Mouse (Mus musculus) intestine, embryonic 14.5 days (tissue): Measurements from ENCODE around the gene Tdg. TPM values are rescaled to one million over a fixed set of nuclear protein-coding genes. Genes with fewer than 3 reads are reported as not detected.

Experiments
- ATAC-seq: fragments of 200-750 bp; cut with Nextera tagmentation; replicated peaks from 2 replicates; pipeline ENCODE4 v1.8.0; 2017; ENCODE audit warnings: low read depth, moderate number of reproducible peaks, moderate TSS enrichment, moderate library complexity; ENCODE audit not compliant: low FRiP score, low TSS enrichment
- DNase-seq: peaks from one replicate; pipeline ENCODE4 v3.0.0-alpha.2; 2018; ENCODE audit warnings: low spot score
- H3K27ac ChIP-seq: fragments of 300-500 bp; sonication (generic); 2 replicates; pipeline ENCODE4 v1.5.1; 2014; ENCODE audit warnings: low read depth, mild to moderate bottlenecking, control low read depth
- H3K27me3 ChIP-seq: fragments of 300-500 bp; sonication (generic); replicated peaks from 2 replicates; pipeline ENCODE4 v1.6.1; 2014; ENCODE audit warnings: low read length, control low read depth; ENCODE audit not compliant: control insufficient read depth, insufficient read depth
- H3K36me3 ChIP-seq: fragments of 300-500 bp; sonication (generic); 2 replicates; pipeline ENCODE4 v1.6.1; 2014; ENCODE audit warnings: low read length, control low read depth; ENCODE audit not compliant: control insufficient read depth, insufficient read depth
- H3K4me1 ChIP-seq: fragments of 300-500 bp; sonication (generic); replicated peaks from 2 replicates; pipeline ENCODE4 v1.6.1; 2014; ENCODE audit warnings: low read length, control low read depth, mixed read lengths; ENCODE audit not compliant: control insufficient read depth, insufficient read depth
- H3K4me2 ChIP-seq: fragments of 300-500 bp; sonication (generic); 2 replicates; pipeline ENCODE4 v1.6.1; 2014; ENCODE audit warnings: low read length
- H3K4me3 ChIP-seq: fragments of 300-500 bp; sonication (generic); 2 replicates; pipeline ENCODE4 v1.5.1; 2014; ENCODE audit warnings: low read depth, low read length, control low read depth, mixed read lengths
- H3K9ac ChIP-seq: fragments of 300-500 bp; sonication (generic); 2 replicates; pipeline ENCODE4 v1.6.1; 2014; ENCODE audit warnings: mild to moderate bottlenecking, low read length
- H3K9me3 ChIP-seq: fragments of 300-500 bp; sonication (generic); 2 replicates; pipeline ENCODE4 v1.6.1; 2016; ENCODE audit warnings: low read length, control low read depth; ENCODE audit not compliant: control insufficient read depth
- whole genome bisulfite sequencing: fragments of 180-500 bp; shearing (Covaris S2); extraction: QIAGEN DNeasy Blood & Tissue Kit; methylation state at CpG from one replicate; pipeline ENCODE4 v1.1.7; 2014; 5-methylcytosine and 5-hydroxymethylcytosine counted together
- polyA plus RNA-seq: library from polyadenylated mRNA; unstranded; fragments of >200 nt; fragmentation: Nextera tagmentation; extraction: Ambion mirVana; gene quantifications from 2 replicates; pipeline ENCODE4 v1.2.1, GENCODE M21; 2014

Gene Tdg
- polyA plus RNA-seq, 1 experiment from 2014 or later, result 152 TPM

GRCm38 (mm10) chr10:82631133-82631532 is 1.5 kb downstream of the Tdg start:
- Histone ChIP-seq H3K4me1 (peaks cover 11% of the 10 kb centered on the region), H3K9me3 (0 out of 2 replicates have a peak, but pooled peaks cover 2% of the 10 kb centered on the region), H3K27me3 (no peaks in the 10 kb centered on the region), H3K27ac (no peak overlapping the region), H3K36me3 (peaks cover 16% of the 10 kb centered on the region; the same call in 1 of the 2 replicates), H3K4me2 (peak overlapping the region; percentile 87), H3K4me3 (0 out of 2 replicates have a peak overlapping the region, but pooled peaks have one; percentile 95), H3K9ac (no peak overlapping the region; the same call in 1 of the 2 replicates)
- WGBS, result 86% methylated on average over 7 of the region's 7 CpGs
- ATAC-seq (no peak), DNase-seq (no peak)

- DNase-seq, result no peak
- Histone ChIP-seq H3K4me1 (peaks cover 11% of the 10 kb centered on the region), H3K4me3 (no peak overlapping the region), H3K36me3 (peaks cover 28% of the 10 kb centered on the region), H3K4me2 (no peak overlapping the region), H3K27ac (no peak overlapping the region), H3K9me3 (0 out of 2 replicates have a peak, but pooled peaks cover 2% of the 10 kb centered on the region), H3K9ac (no peak overlapping the region), H3K27me3 (no peaks in the 10 kb centered on the region)
- no peak for ATAC-seq
- 96% methylated on average over 12 of the region's 12 CpGs for WGBS
Observed at GRCm38 (mm10) chr10:82632496-82633280, 3.1 kb downstream of the Tdg start.

GRCm38 (mm10) chr10:82634348-82634747 is 4.7 kb downstream of the Tdg start:
- Histone ChIP-seq H3K4me1 (peaks cover 9% of the 10 kb centered on the region), H3K27ac (no peak overlapping the region), H3K27me3 (no peaks in the 10 kb centered on the region), H3K9ac (no peak overlapping the region), H3K9me3 (0 out of 2 replicates have a peak, but pooled peaks cover 2% of the 10 kb centered on the region), H3K4me3 (no peak overlapping the region), H3K4me2 (no peak overlapping the region), H3K36me3 (peaks cover 39% of the 10 kb centered on the region)
- ATAC-seq (no peak), DNase-seq (no peak)
- 98% methylated on average over 7 of the region's 7 CpGs for WGBS

- ATAC-seq, result no peak
- Histone ChIP-seq H3K27ac (no peak overlapping the region), H3K27me3 (no peaks in the 10 kb centered on the region), H3K36me3 (peaks cover 56% of the 10 kb centered on the region), H3K4me2 (no peak overlapping the region), H3K4me1 (no peaks in the 10 kb centered on the region; the same call in 1 of the 2 replicates), H3K9me3 (0 out of 2 replicates have a peak, but pooled peaks cover 2% of the 10 kb centered on the region), H3K4me3 (no peak overlapping the region), H3K9ac (no peak overlapping the region)
- WGBS, result 94% methylated on average over 3 of the region's 3 CpGs
- no peak for DNase-seq
Observed at GRCm38 (mm10) chr10:82636321-82636720, 6.7 kb downstream of the Tdg start.

DNA sequence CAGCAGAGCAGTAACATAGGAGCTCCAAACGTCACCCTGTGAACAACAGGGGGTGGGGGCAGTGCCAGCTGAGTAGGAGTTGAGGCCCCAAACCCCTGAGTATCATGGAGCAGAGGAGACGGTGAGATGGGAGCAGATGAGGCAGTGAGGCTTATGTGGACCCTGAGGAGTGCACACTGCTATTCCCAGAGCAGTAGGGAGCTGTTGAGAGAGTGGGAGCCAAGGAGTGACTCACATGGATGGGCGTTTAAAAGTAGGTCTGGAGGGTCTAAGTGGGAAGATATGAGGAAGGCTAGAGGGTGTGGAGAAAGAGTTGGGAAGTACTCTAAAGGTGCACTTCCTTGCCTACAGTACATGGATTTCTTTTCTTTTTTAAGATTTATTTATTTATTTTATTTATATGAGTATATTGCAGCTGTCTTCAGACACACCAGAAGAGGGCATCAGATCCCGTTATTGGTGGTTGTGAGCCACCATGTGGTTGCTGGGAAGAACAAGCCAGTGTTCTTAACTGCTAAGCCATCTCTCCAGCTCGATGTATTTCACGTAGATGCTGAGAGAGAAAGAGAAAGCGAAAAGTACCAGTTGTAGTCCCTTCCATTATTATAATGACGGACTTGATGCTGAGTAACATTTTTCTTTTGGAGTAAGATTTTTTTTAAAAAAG is 9.5 kb downstream of the Tdg start:
- no peak overlapping the region for H3K4me3 ChIP-seq
- ATAC-seq, result no peak
- no peak overlapping the region for H3K27ac ChIP-seq
- peaks cover 71% of the 10 kb centered on the region for H3K36me3 ChIP-seq
- H3K9ac ChIP-seq, result no peak overlapping the region
- no peak for DNase-seq
- 89% methylated on average over 8 of the region's 8 CpGs for WGBS
- H3K4me1 ChIP-seq, result no peaks in the 10 kb centered on the region
- no peak overlapping the region for H3K4me2 ChIP-seq
- H3K9me3 ChIP-seq, result no peaks in the 10 kb centered on the region
- no peaks in the 10 kb centered on the region for H3K27me3 ChIP-seq

DNA sequence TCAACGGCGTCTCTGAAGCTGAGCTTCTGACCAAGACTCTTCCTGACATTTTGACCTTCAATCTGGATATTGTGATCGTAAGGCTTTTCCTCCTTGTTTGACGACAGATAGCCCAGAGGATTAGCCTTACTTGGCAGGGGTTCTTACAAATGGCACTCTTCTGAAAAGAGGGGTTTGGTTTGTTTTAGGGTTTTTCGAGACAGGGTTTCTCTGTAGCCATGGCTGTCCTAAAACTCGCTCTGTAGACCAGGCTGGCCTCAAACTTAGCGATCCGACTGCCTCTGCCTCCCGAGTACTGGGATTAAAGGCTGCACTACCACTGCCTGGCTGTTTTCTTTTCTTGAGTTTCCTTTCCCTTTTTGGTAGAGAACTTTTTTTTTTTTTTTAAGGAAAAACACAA is 11.9 kb downstream of the Tdg start:
- DNase-seq (no peak), ATAC-seq (no peak)
- H3K9me3 ChIP-seq, result no peaks in the 10 kb centered on the region
- no peaks in the 10 kb centered on the region for H3K4me1 ChIP-seq
- H3K36me3 ChIP-seq, result peaks cover 87% of the 10 kb centered on the region
- H3K4me3 ChIP-seq, result no peak overlapping the region
- H3K27ac ChIP-seq, result no peak overlapping the region
- H3K27me3 ChIP-seq, result no peaks in the 10 kb centered on the region
- H3K9ac ChIP-seq, result no peak overlapping the region
- no peak overlapping the region for H3K4me2 ChIP-seq
- 91% methylated on average over 7 of the region's 9 CpGs for WGBS

GRCm38 (mm10) chr10:82646083-82646482 is 16.5 kb downstream of the Tdg start:
- DNase-seq (no peak), ATAC-seq (0 out of 2 replicates have a peak, but pooled peaks have one; percentile 58)
- H3K27ac ChIP-seq, result no peak overlapping the region
- H3K4me1 ChIP-seq, result no peaks in the 10 kb centered on the region
- no peak overlapping the region for H3K4me3 ChIP-seq
- peaks cover 77% of the 10 kb centered on the region for H3K36me3 ChIP-seq
- no peak overlapping the region for H3K9ac ChIP-seq
- 96% methylated on average over 8 of the region's 8 CpGs for WGBS
- H3K9me3 ChIP-seq, result no peaks in the 10 kb centered on the region
- H3K27me3 ChIP-seq, result no peaks in the 10 kb centered on the region
- no peak overlapping the region for H3K4me2 ChIP-seq

DNA sequence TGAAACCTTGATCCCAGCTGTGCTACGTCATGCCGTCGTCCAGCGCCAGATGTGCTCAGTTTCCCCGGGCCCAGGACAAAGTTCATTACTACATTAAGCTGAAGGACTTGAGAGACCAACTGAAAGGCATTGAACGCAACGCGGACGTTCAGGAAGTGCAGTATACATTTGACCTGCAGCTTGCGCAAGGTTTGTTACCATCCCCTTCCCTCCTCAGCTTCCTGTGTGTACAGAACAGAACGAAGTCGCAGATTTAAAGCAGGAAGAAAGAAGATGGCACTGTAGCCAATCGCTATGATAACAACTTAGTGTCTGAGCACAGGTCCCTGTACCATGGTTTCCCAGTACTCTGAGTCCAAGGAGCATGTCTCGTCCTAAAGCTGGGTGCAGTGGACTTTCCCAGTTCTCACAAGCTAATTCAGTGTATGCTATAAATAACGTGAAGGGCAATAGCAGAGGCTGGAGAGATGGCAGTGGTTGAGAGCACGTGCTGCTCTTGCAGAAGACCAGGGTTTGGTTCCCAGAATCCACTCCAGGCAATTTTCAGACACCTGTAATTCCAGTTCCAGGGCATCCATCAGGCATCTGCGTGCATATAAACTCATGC is 17.7 kb downstream of the Tdg start:
- H3K4me1 ChIP-seq, result no peaks in the 10 kb centered on the region
- H3K27me3 ChIP-seq, result no peaks in the 10 kb centered on the region
- no peak overlapping the region for H3K27ac ChIP-seq
- DNase-seq (no peak), ATAC-seq (no peak)
- H3K4me3 ChIP-seq, result no peak overlapping the region
- peaks cover 78% of the 10 kb centered on the region for H3K36me3 ChIP-seq
- no peak overlapping the region for H3K9ac ChIP-seq
- no peaks in the 10 kb centered on the region for H3K9me3 ChIP-seq
- 87% methylated on average over 17 of the region's 17 CpGs for WGBS
- no peak overlapping the region for H3K4me2 ChIP-seq
